Mouse (Mus musculus): ENCODE data around the gene Gm6993.

DNA sequence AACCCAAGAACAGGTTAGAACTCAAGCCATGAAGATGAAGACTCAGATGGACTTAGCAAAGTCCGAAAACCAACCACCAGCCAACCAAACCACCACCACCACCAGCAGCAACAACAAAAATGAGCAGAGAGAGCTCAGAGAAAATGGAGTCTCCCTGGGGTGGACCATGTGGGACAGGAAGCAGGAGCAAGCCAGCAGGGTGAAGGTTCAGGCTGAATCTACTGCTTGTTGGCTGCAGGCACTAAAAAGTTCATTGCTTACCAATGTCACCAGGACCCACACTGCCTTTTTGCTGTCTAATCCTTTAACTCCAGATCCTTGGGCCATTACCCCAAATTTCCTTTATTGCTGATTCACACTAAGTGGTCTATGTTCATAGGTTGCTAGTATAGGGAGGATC lies 7.9 kb upstream of the Gm6993 start:
- TF ChIP-seq CTCF (IDR thresholded peaks at IDR 0.05; ENCODE audit: insufficient read depth, low read length) (no peak), POLR2A (IDR thresholded peaks at IDR 0.05; ENCODE audit: borderline replicate concordance, extremely low read depth, low read depth, low read length) (no peak)

All from lung, adult 2 months (tissue).